Mouse (Mus musculus) embryo, embryonic 11 days (tissue): Measurements from ENCODE around the gene Itga1.

Source experiments
- DNase-seq: peaks from one replicate; pipeline ENCODE4 v3.0.0-alpha.2; 2015

Itga1 gene

GRCm38 (mm10) chr13:115101355-115102191, at the start of gene Itga1, which contains the start of gene Gm49395:
Gene Itga1, minus strand, starts transcription at chr13:115101964.
Gene Gm49395, minus strand, starts transcription at chr13:115101921.
- DNase-seq, result peak; percentile 79

- no peak for DNase-seq
Measured at GRCm38 (mm10) chr13:115150602-115151001, 48.8 kb upstream of the Itga1 start.

GRCm38 (mm10) chr13:115149849-115150248, 48.1 kb upstream of the Itga1 start:
- DNase-seq, result no peak

- no peak for DNase-seq
Measured at GRCm38 (mm10) chr13:115143575-115143974, 41.8 kb upstream of the Itga1 start.

- DNase-seq, result no peak
Measured at GRCm38 (mm10) chr13:115142066-115142465, 40.3 kb upstream of the Itga1 start.

GRCm38 (mm10) chr13:115138513-115138912, 36.7 kb upstream of the Itga1 start:
- DNase-seq, result no peak

- no peak for DNase-seq
Measured at GRCm38 (mm10) chr13:115136761-115137160, 35.0 kb upstream of the Itga1 start.

- DNase-seq, result peak; percentile 31
Measured at GRCm38 (mm10) chr13:115132435-115132834, 30.7 kb upstream of the Itga1 start.

GRCm38 (mm10) chr13:115131381-115131780, 29.6 kb upstream of the Itga1 start:
- DNase-seq, result no peak

- DNase-seq, result no peak
Measured at GRCm38 (mm10) chr13:115130035-115130434, 28.3 kb upstream of the Itga1 start.

GRCm38 (mm10) chr13:115127826-115128225, 26.1 kb upstream of the Itga1 start:
- no peak for DNase-seq

GRCm38 (mm10) chr13:115126534-115126933, 24.8 kb upstream of the Itga1 start:
- no peak for DNase-seq

GRCm38 (mm10) chr13:115125130-115125529, 23.4 kb upstream of the Itga1 start:
- no peak for DNase-seq

- DNase-seq, result no peak
Measured at GRCm38 (mm10) chr13:115124521-115124920, 22.8 kb upstream of the Itga1 start.

- DNase-seq, result no peak
Measured at GRCm38 (mm10) chr13:115118756-115119155, 17.0 kb upstream of the Itga1 start.

- no peak for DNase-seq
Measured at GRCm38 (mm10) chr13:115118195-115118594, 16.4 kb upstream of the Itga1 start.

GRCm38 (mm10) chr13:115116930-115117621, 15.3 kb upstream of the Itga1 start:
- no peak for DNase-seq

GRCm38 (mm10) chr13:115109628-115110027, 7.9 kb upstream of the Itga1 start:
- DNase-seq, result no peak

GRCm38 (mm10) chr13:115107436-115107835, 5.7 kb upstream of the Itga1 start:
- no peak for DNase-seq

- DNase-seq, result no peak
Measured at GRCm38 (mm10) chr13:115106183-115106582, 4.4 kb upstream of the Itga1 start.

GRCm38 (mm10) chr13:115102754-115103153, 990 bp upstream of the Itga1 start:
- DNase-seq, result no peak

GRCm38 (mm10) chr13:115100381-115101177, 1.2 kb downstream of the Itga1 start:
- DNase-seq, result no peak

- DNase-seq, result no peak
Measured at GRCm38 (mm10) chr13:115099381-115099780, 2.4 kb downstream of the Itga1 start.
